Mouse (Mus musculus): ENCODE measurements around the gene Pnmal1. TPM values are rescaled to one million over a fixed set of nuclear protein-coding genes. Genes with fewer than 3 reads are reported as not detected.
A peak's percentile ranks its signal among the peaks of the same experiment; 100 is the strongest.
"Not testable (repeated sequence)": the region's sequence is repeated elsewhere in the genome, so short reads cannot be mapped to it uniquely, and the experiment has no call there.

Pnmal1 gene
- total RNA-seq, 2 experiments from 2014 or later: not detected

DNA sequence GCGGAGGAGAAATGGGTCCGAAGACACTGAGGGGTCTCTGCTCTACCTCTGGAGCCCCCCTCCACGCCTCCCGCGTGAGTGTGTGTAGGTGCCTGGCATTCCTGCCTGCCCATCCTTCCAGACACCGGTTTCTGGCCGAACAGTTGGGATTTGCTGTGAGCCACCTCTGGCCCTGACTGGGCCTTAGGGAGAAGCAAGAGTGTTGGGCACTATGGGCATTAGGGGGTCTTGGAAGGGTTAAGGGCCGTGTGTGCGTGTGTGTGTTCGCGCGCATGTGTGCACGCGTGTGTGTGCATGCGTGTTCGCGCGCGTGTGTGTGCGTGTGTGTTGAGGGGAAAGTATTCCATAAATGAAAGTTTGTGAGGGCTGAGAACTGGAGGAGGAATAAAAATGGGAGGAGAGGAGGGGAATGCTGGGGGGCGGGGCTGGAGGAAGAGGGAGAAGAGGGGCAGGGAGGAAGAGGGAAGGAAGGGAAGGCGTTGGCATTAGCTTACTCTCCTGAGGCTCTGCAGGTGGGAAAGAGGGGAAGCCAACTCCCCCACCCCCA is 12.1 kb upstream of the Pnmal1 start:
- intact Hi-C loops (cut with DNase I): no loop called here
- TF ChIP-seq CTCF (IDR thresholded peaks at IDR 0.05): no peak
- H3K4me3 ChIP-seq: peak overlapping the region; percentile 68
- peak overlapping the region; percentile 63 for H3K27ac ChIP-seq
- DNase-seq: no peak

DNA sequence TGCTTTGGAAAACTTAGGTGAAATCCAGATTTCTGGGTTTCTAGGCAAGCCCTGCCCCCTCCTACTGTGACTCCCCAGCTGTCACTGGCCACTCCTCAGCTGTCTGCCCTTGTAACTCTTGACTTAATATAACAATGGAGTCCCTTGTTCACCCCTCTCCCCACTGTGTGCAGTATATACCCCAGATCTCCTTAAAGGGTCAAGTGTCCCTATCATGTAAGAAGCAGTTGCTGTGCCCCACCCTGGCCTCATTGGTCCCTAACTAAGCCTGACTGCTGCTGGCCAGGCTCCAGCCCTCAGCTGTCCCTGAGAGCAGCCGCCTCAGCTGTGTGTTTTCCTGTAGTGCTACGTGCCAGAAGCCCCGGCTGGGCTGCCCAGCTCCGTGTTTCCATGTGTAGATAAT is 11.5 kb upstream of the Pnmal1 start:
- peak; percentile 60 for DNase-seq
- Histone ChIP-seq H3K27ac (0 out of 2 replicates have a peak overlapping the region, but pooled peaks have one; percentile 4), H3K4me3 (peak overlapping the region; percentile 68; the same call in 1 of the 2 replicates)
- no peak for TF ChIP-seq CTCF (IDR thresholded peaks at IDR 0.05)
- intact Hi-C loops (cut with DNase I): no loop called here

DNA sequence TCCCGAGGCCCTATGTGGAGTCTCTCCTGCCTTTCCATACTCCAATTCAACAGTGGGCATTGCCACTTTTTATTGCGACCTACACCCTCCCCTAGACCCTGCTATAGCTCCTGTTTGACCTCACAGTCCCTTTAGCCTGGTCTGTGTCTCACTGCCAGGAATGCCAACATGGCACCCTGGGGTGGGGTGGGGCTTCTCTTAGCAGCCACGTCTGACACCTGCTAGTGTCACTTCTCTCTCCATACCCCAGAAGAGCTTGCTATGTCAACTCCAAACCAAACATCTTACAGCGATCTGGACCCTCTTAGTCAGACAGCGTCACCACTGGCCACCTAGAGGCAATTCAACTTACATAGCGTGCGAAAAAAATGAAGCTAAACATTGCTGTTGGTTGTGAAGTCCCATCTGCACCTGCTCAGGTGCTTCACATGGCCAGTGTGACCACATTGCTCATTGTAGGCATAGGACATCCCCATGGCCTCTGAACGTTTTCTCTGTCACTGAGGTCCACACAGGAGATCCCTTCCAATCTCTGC is 10.5 kb upstream of the Pnmal1 start:
- intact Hi-C loops (cut with DNase I): no loop called here
- TF ChIP-seq CTCF (IDR thresholded peaks at IDR 0.05): no peak
- no peak for DNase-seq
- H3K27ac ChIP-seq: no peak overlapping the region
- H3K4me3 ChIP-seq: no peak overlapping the region

DNA sequence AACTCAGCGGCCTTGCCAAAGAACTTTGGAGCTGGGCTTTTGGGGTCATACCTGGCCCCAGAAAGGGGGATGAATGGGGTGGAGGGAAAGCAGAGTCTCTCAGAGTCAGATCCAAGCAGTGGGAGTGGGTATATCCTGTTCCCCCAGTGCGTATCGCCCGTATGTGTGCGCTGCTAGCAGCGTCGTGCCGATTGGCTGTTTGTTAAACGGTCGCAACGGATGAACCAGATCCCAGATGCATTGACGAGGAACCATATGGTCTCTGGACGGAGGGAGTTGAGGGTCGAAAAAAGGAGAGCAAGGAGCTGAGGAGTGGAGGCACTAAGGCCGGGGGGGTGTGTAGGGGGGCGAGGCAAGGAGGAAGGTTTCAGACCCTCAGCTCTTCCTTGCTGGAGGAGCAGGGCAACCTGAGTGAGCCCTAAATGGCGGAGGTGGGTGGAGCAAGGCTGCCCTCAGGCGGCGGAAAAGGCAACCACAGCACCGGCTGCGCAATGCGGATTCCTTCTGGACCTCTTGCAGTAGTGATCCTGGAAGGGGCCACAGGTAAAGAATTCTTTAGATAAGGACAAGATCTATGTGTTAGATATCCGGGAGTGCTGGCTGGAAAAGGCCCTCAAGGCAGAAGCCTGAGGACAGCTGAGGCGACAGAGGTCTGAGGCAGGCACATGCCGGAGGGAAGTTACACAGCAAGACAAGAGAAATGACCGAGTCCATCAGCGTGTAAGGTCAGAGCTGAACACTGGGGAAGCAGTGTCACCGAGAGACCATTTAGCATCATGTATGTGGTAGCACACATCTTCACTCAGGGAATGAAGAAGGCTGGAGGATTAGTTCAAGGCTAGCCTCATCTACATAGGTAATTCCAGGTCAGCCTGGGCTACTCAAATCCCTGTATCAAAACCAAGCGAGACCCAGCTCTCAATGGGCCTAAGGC is 9.3 kb upstream of the Pnmal1 start:
- TF ChIP-seq CTCF (IDR thresholded peaks at IDR 0.05): peak; percentile 90
- peak; percentile 79 for DNase-seq
- intact Hi-C loops (cut with DNase I): loop anchor here (1.0 kb wide), 2 partner anchors 18 to 52 kb away; no protein-coding TSS in a partner anchor
- Histone ChIP-seq H3K27ac (no peak overlapping the region), H3K4me3 (peak overlapping the region; percentile 47)

DNA sequence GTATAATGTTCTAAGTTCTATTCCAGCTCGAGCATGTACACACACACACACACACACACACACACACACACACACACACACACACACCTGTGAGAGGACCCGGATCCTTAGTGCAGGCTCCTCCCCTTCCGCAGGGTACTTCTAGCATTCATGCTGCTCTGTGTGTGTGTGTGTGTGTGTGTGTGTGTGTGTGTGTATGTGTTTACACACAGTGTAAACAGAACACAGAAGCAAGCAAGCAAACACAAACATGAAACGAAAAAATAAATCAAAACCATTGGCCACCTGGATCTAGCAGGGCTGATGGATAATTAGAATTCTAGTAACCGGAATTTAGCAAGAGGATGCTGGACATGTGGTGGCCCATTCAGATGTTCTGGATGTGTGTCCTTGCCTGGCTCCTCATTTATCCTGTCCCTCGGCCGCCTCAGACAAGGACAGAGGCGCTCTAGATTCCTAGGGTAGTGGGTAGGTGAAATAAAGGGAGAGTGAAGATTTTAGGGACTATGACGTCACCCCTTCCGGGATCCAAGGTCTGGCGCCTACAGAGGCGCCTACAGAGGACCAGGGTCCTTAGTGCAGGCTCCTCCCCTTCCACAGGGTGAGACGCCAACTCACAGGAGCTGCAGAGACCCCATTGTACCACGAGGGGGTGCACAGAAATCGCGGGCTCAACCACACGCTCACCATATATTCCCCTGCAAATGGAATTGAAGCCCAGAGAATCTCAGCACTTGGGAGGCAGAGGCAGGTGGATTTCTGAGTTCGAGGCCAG is 8.4 kb upstream of the Pnmal1 start:
- TF ChIP-seq CTCF (IDR thresholded peaks at IDR 0.05): peak; percentile 89
- DNase-seq: peak; percentile 79
- intact Hi-C loops (cut with DNase I): loop anchor here (1.0 kb wide), 4 partner anchors 19 to 115 kb away; no protein-coding TSS in a partner anchor
- H3K4me3 ChIP-seq: no peak overlapping the region
- H3K27ac ChIP-seq: no peak overlapping the region

DNA sequence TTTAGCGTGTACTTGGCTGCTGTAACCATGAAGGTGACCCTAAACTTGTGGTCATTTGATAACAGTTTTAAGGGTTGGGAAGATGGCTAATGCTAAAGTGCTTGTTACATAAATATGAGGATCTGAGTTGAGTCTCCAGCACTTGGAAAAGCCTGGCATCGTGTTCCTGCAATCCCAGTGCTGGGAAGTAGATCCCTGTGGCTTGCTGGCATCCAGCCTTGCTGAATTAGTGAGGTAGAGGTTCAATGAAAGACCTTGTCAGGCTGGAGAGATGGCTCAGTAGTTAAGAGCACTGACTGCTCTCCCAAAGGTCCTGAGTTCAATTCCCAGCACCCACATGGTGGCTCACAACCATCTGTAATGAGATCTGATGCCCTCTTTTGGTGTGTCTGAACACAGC is 5.7 kb upstream of the Pnmal1 start:
- H3K27ac ChIP-seq; H3K4me3 ChIP-seq; intact Hi-C loops (cut with DNase I); DNase-seq: not testable (repeated sequence)

DNA sequence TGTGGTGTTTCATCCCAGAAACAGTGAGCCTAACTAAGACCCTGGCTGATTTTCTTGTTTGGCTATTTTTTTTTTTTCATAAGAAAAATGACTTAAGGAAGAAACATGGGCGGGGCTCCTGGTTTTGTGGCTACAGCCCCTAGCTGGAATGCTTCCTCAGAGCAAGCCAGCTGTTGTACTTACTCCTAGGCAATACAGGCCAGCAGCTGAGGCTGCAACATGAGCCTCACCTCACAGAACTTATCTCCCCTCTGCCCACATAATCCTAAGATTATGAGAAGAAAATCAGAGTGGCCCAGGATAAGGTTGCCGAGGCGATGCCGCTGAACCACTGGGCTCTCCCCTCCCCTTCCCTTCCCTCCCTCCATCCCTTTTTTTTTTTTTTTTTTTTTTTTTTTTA is 3.8 kb upstream of the Pnmal1 start:
- TF ChIP-seq CTCF (IDR thresholded peaks at IDR 0.05): no peak
- H3K27ac ChIP-seq: no peak overlapping the region
- no peak overlapping the region for H3K4me3 ChIP-seq
- intact Hi-C loops (cut with DNase I): no loop called here
- no peak for DNase-seq

DNA sequence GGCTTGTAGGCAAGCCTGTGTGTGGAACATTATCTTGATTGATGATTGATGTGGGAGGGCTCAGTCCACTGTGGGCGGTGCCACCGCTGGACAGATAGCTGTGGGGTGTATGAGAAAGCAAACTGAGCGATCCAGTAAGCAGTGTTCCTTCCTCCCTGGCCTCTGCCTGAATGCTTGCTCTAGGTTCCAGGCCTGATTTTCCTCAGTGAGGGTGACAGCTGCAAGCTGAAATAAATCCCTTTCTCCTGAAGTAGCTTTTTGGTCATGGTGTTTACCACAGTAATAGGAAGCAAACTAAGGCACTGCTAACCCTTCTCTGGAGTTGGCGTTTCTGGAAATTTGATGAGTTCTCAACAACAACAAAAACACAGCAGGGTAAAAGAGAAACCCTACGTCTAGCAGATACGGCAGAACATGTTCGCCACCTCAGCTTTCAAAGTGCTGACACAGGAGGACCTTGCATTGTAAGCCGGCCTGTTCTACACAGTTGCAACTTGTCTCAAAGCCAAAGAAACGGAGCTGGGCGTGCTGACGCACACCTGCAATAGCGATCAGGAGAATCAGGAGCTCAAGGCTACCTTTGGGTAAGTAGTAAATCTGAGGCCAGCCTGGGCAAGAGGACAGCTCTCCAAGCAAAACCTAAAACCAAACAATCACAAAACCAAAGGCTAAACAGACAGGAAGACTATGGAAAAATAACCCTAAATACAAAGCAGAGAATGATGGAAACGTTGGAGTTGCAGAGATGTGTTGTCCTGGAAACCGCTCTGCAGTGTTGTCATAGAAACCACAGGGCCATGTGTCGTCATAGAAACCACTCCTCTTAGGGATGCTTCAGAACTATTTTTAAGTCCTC is 2.8 kb upstream of the Pnmal1 start:
- intact Hi-C loops (cut with DNase I): no loop called here
- TF ChIP-seq CTCF (IDR thresholded peaks at IDR 0.05): no peak
- DNase-seq: no peak
- peak overlapping the region; percentile 11; the same call in 1 of the 2 replicates for H3K4me3 ChIP-seq
- H3K27ac ChIP-seq: 0 out of 2 replicates have a peak overlapping the region, but pooled peaks have one; percentile 4

DNA sequence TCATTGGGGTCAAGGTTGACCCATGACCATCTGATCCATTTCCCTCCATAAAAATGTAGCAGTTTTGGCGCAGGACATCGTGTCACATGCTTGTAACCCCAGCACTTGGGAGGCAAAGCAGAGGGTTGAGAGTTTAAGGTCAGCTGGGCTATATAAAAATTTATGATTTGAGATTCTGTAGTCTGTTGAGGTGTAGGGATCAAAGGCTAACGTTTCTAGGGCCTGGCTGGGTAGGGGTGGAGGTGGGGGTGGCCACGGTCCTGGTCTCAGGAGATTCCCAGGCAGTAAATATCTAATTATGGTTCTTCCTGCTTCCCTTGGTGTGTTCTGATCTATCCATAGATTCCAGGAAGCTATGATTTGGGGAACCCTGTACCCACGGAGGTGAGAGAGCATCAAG is 2.2 kb downstream of the Pnmal1 start:
- TF ChIP-seq CTCF (IDR thresholded peaks at IDR 0.05): no peak
- Histone ChIP-seq H3K27ac (no peak overlapping the region), H3K4me3 (no peak overlapping the region)
- DNase-seq: no peak
- intact Hi-C loops (cut with DNase I): no loop called here

DNA sequence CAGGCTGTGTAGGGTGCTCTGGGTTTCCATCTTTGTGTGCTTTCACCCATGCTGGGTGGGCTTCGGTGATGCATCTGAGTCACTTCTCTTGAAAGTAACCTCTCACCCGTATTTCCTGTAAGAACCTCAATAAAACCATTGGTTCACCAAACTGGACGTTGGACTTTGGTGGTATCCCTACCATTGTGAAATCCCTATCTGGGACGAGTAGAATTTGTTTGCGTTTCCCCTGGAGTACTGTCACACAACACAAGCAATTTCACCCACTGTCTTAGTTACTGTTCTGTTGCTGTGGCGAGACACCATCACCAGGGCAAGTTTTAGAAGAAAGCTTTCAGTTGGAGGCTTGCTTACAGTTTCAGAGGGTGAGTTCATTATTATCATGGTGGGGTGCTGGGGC is 8.9 kb downstream of the Pnmal1 start:
- intact Hi-C loops (cut with DNase I): no loop called here
- no peak for DNase-seq
- TF ChIP-seq CTCF (IDR thresholded peaks at IDR 0.05): no peak

DNA sequence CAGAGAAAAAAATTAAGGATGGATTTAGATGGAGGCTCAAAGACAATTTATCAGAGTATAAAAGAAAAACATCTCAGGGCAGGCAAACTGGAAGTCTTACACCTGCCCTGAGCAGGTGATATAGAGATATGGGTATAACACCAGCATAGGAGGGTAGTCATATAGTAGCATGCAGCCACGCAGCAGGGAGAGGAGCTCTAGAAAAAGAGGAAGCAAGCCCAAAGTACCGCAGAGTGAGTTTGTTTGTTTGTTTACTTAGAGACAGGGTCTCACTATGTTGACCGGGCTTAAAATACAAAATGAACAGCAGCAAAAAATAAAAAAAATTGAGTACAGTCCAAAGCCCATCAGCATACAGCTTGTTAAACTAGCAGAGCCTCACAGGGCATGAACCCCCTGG is 11.7 kb downstream of the Pnmal1 start:
- no peak for TF ChIP-seq CTCF (IDR thresholded peaks at IDR 0.05)
- DNase-seq: no peak
- intact Hi-C loops (cut with DNase I): no loop called here
- Histone ChIP-seq H3K4me3 (no peak overlapping the region), H3K27ac (no peak overlapping the region)

More for the DNA sequence above, 8.9 kb downstream of the Pnmal1 start:
- H3K27ac ChIP-seq: no peak overlapping the region
- no peak overlapping the region for H3K4me3 ChIP-seq

DNA sequence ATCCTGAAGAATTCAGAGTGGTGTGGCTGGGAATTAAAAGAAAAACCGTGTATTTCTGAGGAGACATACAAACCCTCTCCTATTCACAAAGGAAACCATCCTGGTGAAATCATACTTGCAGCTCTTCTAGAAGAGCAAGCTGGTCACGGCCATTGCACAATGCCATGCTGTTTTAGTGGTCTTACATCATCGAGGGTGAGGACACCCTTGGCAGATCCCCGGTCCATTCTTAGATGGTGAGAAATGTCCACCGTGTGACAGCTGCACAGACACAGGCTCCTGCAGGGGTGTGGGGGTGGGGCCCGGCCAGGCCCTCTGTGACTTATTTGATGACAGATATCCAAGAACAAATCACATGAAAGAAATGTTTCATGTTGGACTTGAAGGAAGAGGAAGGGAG is 14.5 kb downstream of the Pnmal1 start:
- DNase-seq: peak; percentile 84
- peak overlapping the region; percentile 68 for H3K27ac ChIP-seq
- intact Hi-C loops (cut with DNase I): no loop called here
- no peak for TF ChIP-seq CTCF (IDR thresholded peaks at IDR 0.05)
- no peak overlapping the region for H3K4me3 ChIP-seq

Measured in gastrocnemius, adult 2 months (tissue).